Mouse (Mus musculus): ENCODE results near the gene Gpr160.

DNA sequence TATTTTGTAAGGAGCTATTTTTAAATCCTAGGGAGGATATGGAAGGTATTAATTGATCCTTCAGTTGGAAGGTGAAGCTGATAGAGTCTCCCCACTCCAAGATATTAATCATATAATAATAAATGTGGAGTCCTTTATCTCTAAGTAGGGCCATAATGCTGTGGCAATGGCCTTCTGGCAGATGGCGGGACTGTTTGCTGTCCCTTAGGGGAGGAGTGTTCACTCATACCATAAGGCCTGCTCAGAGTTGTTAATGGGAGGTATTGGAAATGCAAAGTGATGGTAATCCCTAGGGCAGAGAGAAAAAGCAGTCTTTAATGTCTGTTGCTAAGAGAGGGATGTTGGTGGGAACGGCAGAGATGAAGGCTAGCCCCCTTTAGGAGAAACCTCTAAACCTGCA lies 10.0 kb upstream of the Gpr160 start:
- TF ChIP-seq CTCF (conservative IDR thresholded peaks at IDR 0.05 in 1 of 2, IDR thresholded peaks at IDR 0.05 in 1 of 2; ENCODE audit: low read depth in 2 of 2, low read length in 2 of 2), result no peak
- TF ChIP-seq TBP (conservative IDR thresholded peaks at IDR 0.05; ENCODE audit: low read depth, low read length), result no peak
- no peak for TF ChIP-seq POLR2A (IDR thresholded peaks at IDR 0.05; ENCODE audit: low read depth, low read length)
- TF ChIP-seq NRF1 (IDR thresholded peaks at IDR 0.05; ENCODE audit: low read depth, low read length), result no peak
- no peak for TF ChIP-seq RCOR1 (conservative IDR thresholded peaks at IDR 0.05; ENCODE audit: low read depth, low read length)
- TF ChIP-seq JUND (conservative IDR thresholded peaks at IDR 0.05; ENCODE audit: low read depth, low read length), result no peak
- TF ChIP-seq EP300 (IDR thresholded peaks at IDR 0.05; ENCODE audit: low read length), result no peak
- no peak for TF ChIP-seq SIN3A (IDR thresholded peaks at IDR 0.05; ENCODE audit: low read length)
- no peak for TF ChIP-seq TCF12 (IDR thresholded peaks at IDR 0.05; ENCODE audit: low read depth, low read length)
- TF ChIP-seq E2F4 (IDR thresholded peaks at IDR 0.05; ENCODE audit: insufficient replicate concordance, low read depth, low read length), result no peak

All from CH12.LX (cell line).